Mouse (Mus musculus) testis, postnatal 10 days (tissue): ENCODE results near the gene Olfr1329.
"Not testable (repeated sequence)": the region's sequence is repeated elsewhere in the genome, so short reads cannot be mapped to it uniquely, and the experiment has no call there.

Experiments used
- DNase-seq: peaks from one replicate; pipeline ENCODE4 v3.0.0; 2021; ENCODE audit warnings: low spot score

Olfr1329 gene

GRCm38 (mm10) chr4:118917365-118917764, at the start of gene Olfr1329:
TSS of gene Olfr1329 (minus strand) at chr4:118917465.
- not testable (repeated sequence) for DNase-seq

- no peak for DNase-seq
Observed at GRCm38 (mm10) chr4:118961141-118961628, 43.9 kb upstream of the Olfr1329 start, which contains the start of gene Lao1. TSS of gene Lao1 (plus strand) at chr4:118961578.

GRCm38 (mm10) chr4:118958812-118959211, 41.5 kb upstream of the Olfr1329 start:
- DNase-seq: no peak

GRCm38 (mm10) chr4:118938512-118938911, 21.2 kb upstream of the Olfr1329 start, which contains the start of gene Olfr1328:
TSS of gene Olfr1328 (minus strand) at chr4:118938612.
- DNase-seq: no peak

- not testable (repeated sequence) for DNase-seq
Observed at GRCm38 (mm10) chr4:118931326-118931725, 14.1 kb upstream of the Olfr1329 start.

- DNase-seq: no peak
Observed at GRCm38 (mm10) chr4:118901981-118902380, 15.3 kb downstream of the Olfr1329 start.

- DNase-seq: no peak
Observed at GRCm38 (mm10) chr4:118888297-118888696, 29.0 kb downstream of the Olfr1329 start, which contains the start of gene Olfr1330. TSS of gene Olfr1330 (plus strand) at chr4:118888597.

GRCm38 (mm10) chr4:118867566-118867965, 49.7 kb downstream of the Olfr1329 start:
- DNase-seq: no peak
